ENCODE assay signal across 8 mouse cellular contexts in genomic region chr12:69986786-69987497, GRCm38 (mm10). TPM values are rescaled to one million over a fixed set of nuclear protein-coding genes. Genes with fewer than 3 reads are reported as not detected.
DNase-seq lines count a peak whose midpoint lies in the region; ATAC-seq and TF ChIP-seq lines count a peak whose summit lies in the region.

TSS of gene Sav1 (minus strand) at chr12:69987002.

- peak within 1 kb of the TSS; percentile 92 for H3K27ac ChIP-seq in lung, embryonic 15.5 days
- H3K27ac ChIP-seq in olfactory bulb, adult 2 months (ENCODE audit: insufficient read depth, low read depth, low read length): peak within 1 kb of the TSS; percentile 77; the same call in 1 of the 2 replicates
- H3K27ac ChIP-seq in thymus, adult 2 months (ENCODE audit: control insufficient read depth, insufficient read depth, low read length): no peak within 1 kb of the TSS

- peak; percentile 92 for TF ChIP-seq POLR2A in olfactory bulb, adult 2 months (IDR thresholded peaks at IDR 0.05; ENCODE audit: insufficient read depth, low read depth, low read length)
- TF ChIP-seq POLR2A in thymus, adult 2 months (IDR thresholded peaks at IDR 0.05; ENCODE audit: control insufficient read depth, extremely low read depth, insufficient read depth, low read length, poor library complexity): peak; percentile 42; the same call in 1 of the 2 replicates

- peak; percentile 91 for ATAC-seq in frontal cortex, adult (ENCODE audit: low TSS enrichment)
- ATAC-seq in hematopoietic stem cell, adult 5-6 weeks (replicated peaks in 1 of 2; ENCODE audit: insufficient read depth in 1 of 2, low FRiP score in 2 of 2, low TSS enrichment in 1 of 2, low read depth in 1 of 2, poor library complexity in 2 of 2, severe bottlenecking in 2 of 2): peak; percentile 22 to 59; a peak in 3 of 4 replicates
- peak; percentile 91 for ATAC-seq in lung, embryonic 15.5 days (ENCODE audit: borderline replicate concordance, extremely low read depth, low FRiP score, low TSS enrichment)

- no peaks in the 10 kb centered on the region for H3K27me3 ChIP-seq in lung, embryonic 15.5 days
- H3K27me3 ChIP-seq in thymus, adult 2 months (ENCODE audit: control insufficient read depth, insufficient read depth, low read length): no peaks in the 10 kb centered on the region

- H3K4me2 ChIP-seq in lung, embryonic 15.5 days: peak within 1 kb of the TSS; percentile 75

- H3K9ac ChIP-seq in lung, embryonic 15.5 days: peak within 1 kb of the TSS; percentile 97

- H3K36me3 ChIP-seq in lung, embryonic 15.5 days: peaks cover 16% of the 10 kb centered on the region; the same call in 1 of the 2 replicates
- peaks cover 12% of the 10 kb centered on the region for H3K36me3 ChIP-seq in thymus, adult 2 months (ENCODE audit: control insufficient read depth, insufficient read depth, low read length)

- H3K4me3 ChIP-seq in lung, embryonic 15.5 days: peak within 1 kb of the TSS; percentile 99
- peak within 1 kb of the TSS; percentile 91 for H3K4me3 ChIP-seq in olfactory bulb, adult 2 months (ENCODE audit: insufficient read depth, low read depth, low read length)
- H3K4me3 ChIP-seq in thymus, adult 2 months (ENCODE audit: control insufficient read depth, insufficient read depth, low read length): peak within 1 kb of the TSS; percentile 93

- peaks cover 10% of the 10 kb centered on the region for H3K4me1 ChIP-seq in lung, embryonic 15.5 days
- peaks cover 4% of the 10 kb centered on the region; the same call in 1 of the 2 replicates for H3K4me1 ChIP-seq in olfactory bulb, adult 2 months (ENCODE audit: control insufficient read depth, insufficient read depth, low read length)
- H3K4me1 ChIP-seq in thymus, adult 2 months (replicated peaks; ENCODE audit: control insufficient read depth, insufficient read depth, low read length): no peaks in the 10 kb centered on the region

- under 1% methylated on average over 94 of the region's 102 CpGs for WGBS in lung, embryonic 15.5 days
- WGBS in olfactory bulb, adult 2 months: under 1% methylated on average over 102 of the region's 102 CpGs
- under 1% methylated on average over 96 of the region's 102 CpGs for WGBS in thymus, adult 2 months

- H3K9me3 ChIP-seq in lung, embryonic 15.5 days: no peaks in the 10 kb centered on the region

- peak; percentile 95 for DNase-seq in Muller cell, postnatal 12 days (ENCODE audit: inconsistent ontology term)
- peak; percentile 85 for DNase-seq in cerebellum, adult 9-10 months
- DNase-seq in layer of hippocampus, adult 9-10 months (ENCODE audit: low spot score): peak; percentile 27
- peak; percentile 71 for DNase-seq in thymus, adult 2 months

- TF ChIP-seq CTCF in olfactory bulb, adult 2 months (IDR thresholded peaks at IDR 0.05; ENCODE audit: insufficient read depth, low read depth, low read length): no peak
- TF ChIP-seq CTCF in thymus, adult 2 months (IDR thresholded peaks at IDR 0.05; ENCODE audit: borderline replicate concordance, control insufficient read depth, extremely low read depth, insufficient read depth, low read length, poor library complexity): no peak; the same call in 1 of the 2 replicates

RNA-seq across cellular contexts. Expression of gene Sav1, which starts in this region (rescaled TPM):
- 33.5 and 41.9 TPM in 2 replicates for total RNA-seq in hematopoietic stem cell, adult 5-6 weeks (2017)
- polyA plus RNA-seq in lung, embryonic 15.5 days (2015; fragmentation: Nextera tagmentation; extraction: Ambion mirVana): 8.9 and 9.0 TPM in 2 replicates
- polyA plus RNA-seq in olfactory bulb, adult 2 months (2012; ENCODE audit: insufficient read depth, insufficient read length, low replicate concordance, missing spikeins): not detected in 2 replicates
- 22.2 and 23.7 TPM in 2 replicates for polyA plus RNA-seq in thymus, adult 2 months (2012; rRNA removed)

Comparison
In these comparisons a context has a peak if more than half of its experiments do, and no peak if none do; other contexts are left out.
1. DNase-seq: peak in every context shown above with its lines; median percentile 95 in Muller cell, postnatal 12 days; 85 in cerebellum, adult 9-10 months; 71 in thymus, adult 2 months; 27 in layer of hippocampus, adult 9-10 months.
2. ATAC-seq: peak in every context shown above with its lines; median percentile 91 in frontal cortex, adult; 91 in lung, embryonic 15.5 days; 40 in hematopoietic stem cell, adult 5-6 weeks.